Mouse (Mus musculus): ENCODE results near the gene Cd8b1. TPM values are rescaled to one million over a fixed set of nuclear protein-coding genes. Genes with fewer than 3 reads are reported as not detected.

The Cd8b1 gene
- total and polyA plus RNA-seq, 2 experiments, result 0.18 TPM

DNA sequence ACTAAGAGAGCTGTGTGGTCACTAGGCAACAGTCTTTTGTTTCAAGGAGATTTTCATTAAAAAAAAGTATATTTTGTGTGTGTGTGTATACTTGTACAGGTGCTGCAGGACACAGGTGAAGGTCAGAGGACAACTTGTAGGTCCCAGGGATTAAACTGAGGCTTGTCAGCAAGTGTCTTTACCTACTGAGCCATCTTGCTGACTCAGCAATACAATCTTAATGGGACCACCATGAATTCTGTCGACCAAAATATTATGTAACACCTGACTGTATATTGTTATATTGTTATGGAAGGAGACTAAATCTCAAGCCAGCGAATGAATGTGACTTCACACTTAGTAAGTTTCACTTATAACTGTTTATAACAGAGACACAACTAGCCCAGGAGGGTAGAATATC is 24.5 kb upstream of the Cd8b1 start:
- 67% methylated on average over 2 of the region's 2 CpGs for WGBS
- TF ChIP-seq POLR2A (IDR thresholded peaks at IDR 0.05; ENCODE audit: extremely low read depth, insufficient read depth, low read length) (no peak), CTCF (IDR thresholded peaks at IDR 0.05; ENCODE audit: low read depth, low read length) (no peak)
- Histone ChIP-seq H3K9ac (ENCODE audit: low read depth, low read length) (no peak overlapping the region), H3K4me3 (ENCODE audit: insufficient read depth, low read depth, low read length) (no peak overlapping the region), H3K27ac (replicated peaks; ENCODE audit: insufficient read depth, low read depth, low read length) (no peak overlapping the region), H3K27me3 (ENCODE audit: control insufficient read depth, insufficient read depth, low read length) (no peaks in the 10 kb centered on the region), H3K4me1 (ENCODE audit: control insufficient read depth, insufficient read depth, low read length) (no peaks in the 10 kb centered on the region), H3K79me2 (ENCODE audit: control insufficient read depth, insufficient read depth, low read length) (no peaks in the 10 kb centered on the region), H3K36me3 (ENCODE audit: control insufficient read depth, insufficient read depth, low read length) (no peaks in the 10 kb centered on the region)
- no peak for DNase-seq (ENCODE audit: extremely low read depth, low read depth, low spot score)

DNA sequence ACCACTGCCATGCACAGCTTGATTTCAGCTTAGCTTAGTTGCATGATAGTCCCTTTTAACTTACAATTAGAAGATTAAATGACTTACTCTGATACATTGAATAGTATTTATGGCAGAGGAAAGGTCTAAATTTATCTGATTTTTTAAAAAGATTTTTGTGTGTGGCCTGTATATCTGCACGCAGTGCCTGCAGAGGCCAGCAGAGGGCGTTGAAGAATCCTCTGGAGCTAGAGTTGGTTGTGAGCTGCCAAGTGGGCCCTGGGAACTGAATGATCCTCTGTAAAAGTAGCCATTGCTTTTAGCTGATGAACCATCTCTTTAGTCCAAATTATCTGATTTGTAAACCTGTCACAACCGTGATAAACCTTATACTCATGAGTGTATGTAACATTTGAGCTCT is 23.8 kb upstream of the Cd8b1 start:
- WGBS, result 70% methylated on average over 3 of the region's 3 CpGs
- Histone ChIP-seq H3K27ac (replicated peaks; ENCODE audit: insufficient read depth, low read depth, low read length) (no peak overlapping the region), H3K79me2 (ENCODE audit: control insufficient read depth, insufficient read depth, low read length) (no peaks in the 10 kb centered on the region), H3K4me1 (ENCODE audit: control insufficient read depth, insufficient read depth, low read length) (no peaks in the 10 kb centered on the region), H3K4me3 (ENCODE audit: insufficient read depth, low read depth, low read length) (no peak overlapping the region), H3K27me3 (ENCODE audit: control insufficient read depth, insufficient read depth, low read length) (no peaks in the 10 kb centered on the region), H3K9ac (ENCODE audit: low read depth, low read length) (no peak overlapping the region), H3K36me3 (ENCODE audit: control insufficient read depth, insufficient read depth, low read length) (no peaks in the 10 kb centered on the region)
- peak; percentile 77 for TF ChIP-seq CTCF (IDR thresholded peaks at IDR 0.05; ENCODE audit: low read depth, low read length)
- TF ChIP-seq POLR2A (IDR thresholded peaks at IDR 0.05; ENCODE audit: extremely low read depth, insufficient read depth, low read length), result no peak
- DNase-seq (ENCODE audit: extremely low read depth, low read depth, low spot score), result peak; percentile 15

DNA sequence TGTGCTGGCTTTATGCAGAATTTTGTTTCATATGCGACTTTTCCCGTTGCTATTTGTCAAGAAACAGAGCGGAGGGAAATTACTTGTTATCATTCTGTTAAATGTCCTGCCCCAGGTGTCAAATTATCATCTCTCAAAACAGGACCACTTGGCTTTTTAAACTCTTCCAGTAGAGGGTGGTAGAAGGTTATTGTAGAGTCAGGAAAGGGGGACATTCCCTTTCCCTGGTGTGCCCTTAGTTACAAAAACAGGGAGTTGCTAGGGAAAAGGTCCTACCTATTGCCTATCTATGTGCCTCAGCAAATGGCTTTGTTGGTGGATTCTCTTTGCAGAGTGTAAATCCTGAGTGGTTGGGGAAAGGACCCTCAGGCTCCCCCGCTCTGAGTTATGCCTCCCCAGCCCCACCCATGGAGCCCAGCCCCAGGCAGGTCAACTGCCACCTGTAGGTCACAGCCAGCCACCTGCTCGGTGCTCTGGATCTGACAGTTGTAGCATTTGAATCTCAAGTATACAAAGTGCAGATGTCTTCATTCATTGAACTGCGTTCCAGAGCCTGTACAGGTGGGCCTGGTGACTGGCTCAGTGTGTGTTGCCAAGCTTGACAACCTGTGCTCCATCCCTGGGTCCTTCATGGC is 20.4 kb upstream of the Cd8b1 start:
- WGBS, result 72% methylated on average over 6 of the region's 6 CpGs
- no peak overlapping the region for H3K4me3 ChIP-seq (ENCODE audit: insufficient read depth, low read depth, low read length)
- H3K27ac ChIP-seq (replicated peaks; ENCODE audit: insufficient read depth, low read depth, low read length), result no peak overlapping the region
- DNase-seq (ENCODE audit: extremely low read depth, low read depth, low spot score), result no peak
- H3K79me2 ChIP-seq (ENCODE audit: control insufficient read depth, insufficient read depth, low read length), result no peaks in the 10 kb centered on the region
- H3K36me3 ChIP-seq (ENCODE audit: control insufficient read depth, insufficient read depth, low read length), result no peaks in the 10 kb centered on the region
- H3K27me3 ChIP-seq (ENCODE audit: control insufficient read depth, insufficient read depth, low read length), result no peaks in the 10 kb centered on the region
- no peaks in the 10 kb centered on the region for H3K4me1 ChIP-seq (ENCODE audit: control insufficient read depth, insufficient read depth, low read length)
- H3K9ac ChIP-seq (ENCODE audit: low read depth, low read length), result no peak overlapping the region
- TF ChIP-seq POLR2A (IDR thresholded peaks at IDR 0.05; ENCODE audit: extremely low read depth, insufficient read depth, low read length) (no peak), CTCF (IDR thresholded peaks at IDR 0.05; ENCODE audit: low read depth, low read length) (no peak)

DNA sequence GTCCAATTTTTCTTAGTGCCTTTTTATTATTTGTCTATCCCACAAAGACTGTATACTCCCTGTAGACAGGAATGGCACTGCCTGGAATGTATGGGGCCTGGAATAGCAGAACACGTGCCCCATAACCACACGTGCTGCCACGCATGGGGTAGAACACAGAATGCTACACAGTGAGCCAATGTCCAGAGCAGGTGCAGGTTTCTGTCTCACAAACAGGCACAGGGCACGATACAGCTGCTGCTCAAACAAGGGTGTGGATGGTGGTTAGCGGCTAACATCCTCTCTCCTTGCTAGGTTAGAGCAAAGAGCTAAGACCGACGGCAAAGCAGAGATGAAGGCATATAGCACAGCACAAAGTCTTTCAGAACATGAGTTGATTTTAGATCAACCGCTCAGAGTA is 15.1 kb upstream of the Cd8b1 start:
- no peaks in the 10 kb centered on the region for H3K79me2 ChIP-seq (ENCODE audit: control insufficient read depth, insufficient read depth, low read length)
- no peak for DNase-seq (ENCODE audit: extremely low read depth, low read depth, low spot score)
- TF ChIP-seq CTCF (IDR thresholded peaks at IDR 0.05; ENCODE audit: low read depth, low read length) (no peak), POLR2A (IDR thresholded peaks at IDR 0.05; ENCODE audit: extremely low read depth, insufficient read depth, low read length) (no peak)
- H3K27ac ChIP-seq (replicated peaks; ENCODE audit: insufficient read depth, low read depth, low read length), result no peak overlapping the region
- H3K4me3 ChIP-seq (ENCODE audit: insufficient read depth, low read depth, low read length), result no peak overlapping the region
- no peak overlapping the region for H3K9ac ChIP-seq (ENCODE audit: low read depth, low read length)
- 85% methylated on average over 8 of the region's 8 CpGs for WGBS
- peaks cover 2% of the 10 kb centered on the region; the same call in 1 of the 2 replicates for H3K27me3 ChIP-seq (ENCODE audit: control insufficient read depth, insufficient read depth, low read length)
- H3K36me3 ChIP-seq (ENCODE audit: control insufficient read depth, insufficient read depth, low read length), result no peaks in the 10 kb centered on the region
- H3K4me1 ChIP-seq (ENCODE audit: control insufficient read depth, insufficient read depth, low read length), result no peaks in the 10 kb centered on the region

DNA sequence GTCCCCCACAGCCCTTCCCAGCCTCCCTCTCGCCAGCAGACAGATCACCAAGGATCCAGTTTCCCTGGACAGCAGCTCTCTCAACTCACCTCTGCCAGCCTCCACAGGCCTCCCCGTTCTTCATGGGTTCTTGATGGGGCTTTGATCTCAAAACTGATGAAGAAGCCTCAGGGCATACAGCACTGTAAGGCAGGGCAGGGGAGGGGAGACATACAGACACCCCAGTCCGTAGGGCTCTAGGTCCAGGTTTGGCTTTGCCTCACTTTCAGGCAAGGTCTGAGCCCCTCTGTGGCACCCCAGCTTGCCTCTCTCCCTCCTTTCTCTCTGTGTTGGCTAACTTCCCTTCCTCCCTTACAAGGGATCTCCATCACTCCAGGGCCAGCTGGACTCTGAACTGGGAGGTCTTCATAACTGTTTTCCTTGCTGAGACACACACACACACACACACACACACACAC is 733 bp upstream of the Cd8b1 start, which contains the start of gene Smyd1:
TSS of gene Smyd1 (minus strand) at position 408 of the 458 bp plus-strand sequence.
- H3K79me2 ChIP-seq (ENCODE audit: control insufficient read depth, insufficient read depth, low read length), result no peaks in the 10 kb centered on the region
- DNase-seq (ENCODE audit: extremely low read depth, low read depth, low spot score), result no peak
- H3K4me1 ChIP-seq (ENCODE audit: control insufficient read depth, insufficient read depth, low read length), result no peaks in the 10 kb centered on the region
- TF ChIP-seq CTCF (IDR thresholded peaks at IDR 0.05; ENCODE audit: low read depth, low read length), result no peak
- no peak for TF ChIP-seq POLR2A (IDR thresholded peaks at IDR 0.05; ENCODE audit: extremely low read depth, insufficient read depth, low read length)
- no peaks in the 10 kb centered on the region for H3K36me3 ChIP-seq (ENCODE audit: control insufficient read depth, insufficient read depth, low read length)
- no peak within 1 kb of the TSS for H3K27ac ChIP-seq (replicated peaks; ENCODE audit: insufficient read depth, low read depth, low read length)
- 88% methylated on average over 3 of the region's 3 CpGs for WGBS
- no peaks in the 10 kb centered on the region for H3K27me3 ChIP-seq (ENCODE audit: control insufficient read depth, insufficient read depth, low read length)
- H3K9ac ChIP-seq (ENCODE audit: low read depth, low read length), result no peak within 1 kb of the TSS
- no peak within 1 kb of the TSS for H3K4me3 ChIP-seq (ENCODE audit: insufficient read depth, low read depth, low read length)

DNA sequence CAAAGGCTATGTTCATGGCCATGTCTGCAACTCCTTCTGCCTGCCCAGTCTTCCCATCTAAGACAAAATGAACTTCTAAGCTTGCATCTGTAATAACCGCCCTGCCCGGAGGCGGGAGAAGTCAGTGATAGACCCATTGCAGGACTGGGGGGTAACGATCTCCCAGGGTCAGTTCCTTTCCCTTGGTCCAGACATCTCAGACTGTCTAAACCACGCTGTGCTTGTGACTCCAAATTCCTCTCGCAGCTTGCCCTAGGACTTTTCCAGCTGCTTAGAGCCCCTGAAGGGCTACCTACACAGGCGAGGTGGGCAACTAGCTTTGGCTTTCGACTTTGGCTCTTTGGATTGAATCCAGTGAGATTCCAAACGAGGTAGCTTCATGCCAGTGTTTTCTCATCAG is 2.2 kb downstream of the Cd8b1 start:
- TF ChIP-seq CTCF (IDR thresholded peaks at IDR 0.05; ENCODE audit: low read depth, low read length) (no peak), POLR2A (IDR thresholded peaks at IDR 0.05; ENCODE audit: extremely low read depth, insufficient read depth, low read length) (no peak)
- no peaks in the 10 kb centered on the region for H3K4me1 ChIP-seq (ENCODE audit: control insufficient read depth, insufficient read depth, low read length)
- H3K36me3 ChIP-seq (ENCODE audit: control insufficient read depth, insufficient read depth, low read length), result no peaks in the 10 kb centered on the region
- DNase-seq (ENCODE audit: extremely low read depth, low read depth, low spot score), result no peak
- no peak overlapping the region for H3K27ac ChIP-seq (replicated peaks; ENCODE audit: insufficient read depth, low read depth, low read length)
- H3K27me3 ChIP-seq (ENCODE audit: control insufficient read depth, insufficient read depth, low read length), result no peaks in the 10 kb centered on the region
- 88% methylated on average over 9 of the region's 9 CpGs for WGBS
- no peak overlapping the region for H3K4me3 ChIP-seq (ENCODE audit: insufficient read depth, low read depth, low read length)
- no peak overlapping the region for H3K9ac ChIP-seq (ENCODE audit: low read depth, low read length)
- no peaks in the 10 kb centered on the region for H3K79me2 ChIP-seq (ENCODE audit: control insufficient read depth, insufficient read depth, low read length)

Data from liver, adult 2 months (tissue).